Mouse (Mus musculus): ENCODE data around the gene Phykpl. TPM values are rescaled to one million over a fixed set of nuclear protein-coding genes. Genes with fewer than 3 reads are reported as not detected.

The Phykpl gene
- polyA plus RNA-seq, 1 experiment from 2014 or later, result 17.6 TPM

GRCm38 (mm10) chr11:51638497-51638896 is 53.9 kb downstream of the Phykpl start:
- DNase-seq (ENCODE audit: low spot score), result no peak
- H3K4me1 ChIP-seq, result peaks cover 33% of the 10 kb centered on the region
- H3K4me3 ChIP-seq, result no peak overlapping the region
- WGBS, result 61% methylated on average over 5 of the region's 5 CpGs
- peaks cover 23% of the 10 kb centered on the region for H3K36me3 ChIP-seq (replicated peaks)
- H3K27ac ChIP-seq (replicated peaks), result peak overlapping the region; percentile 78
- H3K27me3 ChIP-seq (replicated peaks; ENCODE audit: low read depth, poor library complexity, severe bottlenecking), result peaks cover 4% of the 10 kb centered on the region; the same call in 1 of the 2 replicates
- H3K9me3 ChIP-seq, result no peaks in the 10 kb centered on the region

DNA sequence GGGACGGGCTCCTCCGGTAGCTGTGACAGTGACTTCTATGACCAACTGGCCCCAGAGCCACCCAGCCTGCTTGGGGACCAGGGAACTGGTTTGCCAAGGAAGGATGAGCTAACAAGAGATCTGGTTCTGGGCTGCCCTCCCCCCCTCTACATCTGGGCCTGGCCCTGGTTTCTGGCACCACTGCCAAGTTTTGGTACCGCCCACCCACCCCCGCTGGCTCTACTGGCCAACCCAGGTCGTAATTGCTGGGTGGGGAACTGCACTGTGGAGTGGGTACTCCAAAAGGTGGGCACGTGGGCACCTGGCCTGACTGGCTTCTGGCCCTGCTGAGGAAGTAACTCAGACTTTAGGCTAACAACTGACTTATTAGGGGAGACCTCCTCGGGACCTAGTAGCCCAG is 56.2 kb downstream of the Phykpl start:
- Histone ChIP-seq H3K4me3 (no peak overlapping the region), H3K27me3 (replicated peaks; ENCODE audit: low read depth, poor library complexity, severe bottlenecking) (peaks cover 13% of the 10 kb centered on the region; the same call in 1 of the 2 replicates), H3K4me1 (peaks cover 38% of the 10 kb centered on the region), H3K9me3 (no peaks in the 10 kb centered on the region), H3K36me3 (replicated peaks) (peaks cover 43% of the 10 kb centered on the region), H3K27ac (replicated peaks) (peak overlapping the region; percentile 10; the same call in 1 of the 2 replicates)
- WGBS, result 90% methylated on average over 7 of the region's 7 CpGs
- no peak for DNase-seq (ENCODE audit: low spot score)

DNA sequence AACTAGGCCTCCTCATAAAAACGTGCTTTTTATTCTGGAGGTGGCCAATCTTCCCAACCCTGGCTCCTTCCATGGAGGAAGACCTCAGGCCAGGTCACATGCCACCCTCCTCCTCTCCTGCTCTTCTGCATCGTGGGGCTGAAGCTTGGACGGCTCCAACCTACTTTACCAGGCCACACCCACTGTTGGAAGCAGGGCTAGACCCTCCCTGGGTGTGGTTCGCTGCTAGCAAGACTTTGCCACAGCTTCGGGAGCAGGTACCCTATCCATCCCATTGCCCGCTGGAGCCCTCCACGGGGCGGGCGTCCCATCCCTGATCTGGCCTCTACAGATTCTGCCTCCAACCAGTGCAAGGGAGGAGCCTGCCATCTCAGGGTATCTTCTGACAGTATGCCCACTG is 58.6 kb downstream of the Phykpl start:
- H3K36me3 ChIP-seq (replicated peaks), result peaks cover 46% of the 10 kb centered on the region
- no peak overlapping the region for H3K4me3 ChIP-seq
- peaks cover 45% of the 10 kb centered on the region for H3K4me1 ChIP-seq
- H3K27ac ChIP-seq (replicated peaks), result 0 out of 2 replicates have a peak overlapping the region, but pooled peaks have one; percentile 2
- no peak for DNase-seq (ENCODE audit: low spot score)
- 80% methylated on average over 9 of the region's 9 CpGs for WGBS
- peaks cover 13% of the 10 kb centered on the region; the same call in 1 of the 2 replicates for H3K27me3 ChIP-seq (replicated peaks; ENCODE audit: low read depth, poor library complexity, severe bottlenecking)
- H3K9me3 ChIP-seq, result no peaks in the 10 kb centered on the region

DNA sequence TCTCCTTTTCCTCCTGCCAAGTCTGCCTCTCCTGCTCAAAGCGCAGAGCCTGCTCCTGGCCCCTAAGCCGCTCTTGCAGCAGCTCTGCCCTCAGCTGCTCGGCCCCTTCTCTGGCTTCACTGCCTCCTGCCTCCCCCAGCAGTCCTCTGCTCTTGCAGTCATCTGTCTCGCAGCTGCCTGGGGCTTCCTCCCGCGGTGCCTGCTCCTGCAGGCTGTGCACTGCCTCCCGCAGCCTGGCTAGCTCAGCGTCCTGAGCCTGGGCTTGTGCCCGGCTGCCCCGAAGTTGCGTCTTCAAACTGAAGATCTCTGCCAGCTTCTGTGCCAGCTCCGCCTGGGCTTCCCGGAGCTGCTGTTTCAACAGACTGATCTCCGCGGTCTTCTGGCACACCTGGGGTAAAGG is 59.2 kb downstream of the Phykpl start:
- H3K27me3 ChIP-seq (replicated peaks; ENCODE audit: low read depth, poor library complexity, severe bottlenecking), result peaks cover 13% of the 10 kb centered on the region; the same call in 1 of the 2 replicates
- H3K36me3 ChIP-seq (replicated peaks), result peaks cover 46% of the 10 kb centered on the region
- peaks cover 45% of the 10 kb centered on the region for H3K4me1 ChIP-seq
- no peak overlapping the region for H3K4me3 ChIP-seq
- DNase-seq (ENCODE audit: low spot score), result peak; percentile 28
- WGBS, result 48% methylated on average over 15 of the region's 15 CpGs
- no peaks in the 10 kb centered on the region for H3K9me3 ChIP-seq
- H3K27ac ChIP-seq (replicated peaks), result peak overlapping the region; percentile 2; the same call in 1 of the 2 replicates

- Histone ChIP-seq H3K4me3 (no peak overlapping the region), H3K27me3 (replicated peaks; ENCODE audit: low read depth, poor library complexity, severe bottlenecking) (peaks cover 17% of the 10 kb centered on the region), H3K4me1 (peaks cover 50% of the 10 kb centered on the region), H3K36me3 (replicated peaks) (peaks cover 46% of the 10 kb centered on the region), H3K27ac (replicated peaks) (no peak overlapping the region; the same call in 1 of the 2 replicates), H3K9me3 (no peaks in the 10 kb centered on the region)
- 78% methylated on average over 16 of the region's 16 CpGs for WGBS
- DNase-seq (ENCODE audit: low spot score), result no peak
Observed at GRCm38 (mm10) chr11:51644217-51644616, 59.7 kb downstream of the Phykpl start.

DNA sequence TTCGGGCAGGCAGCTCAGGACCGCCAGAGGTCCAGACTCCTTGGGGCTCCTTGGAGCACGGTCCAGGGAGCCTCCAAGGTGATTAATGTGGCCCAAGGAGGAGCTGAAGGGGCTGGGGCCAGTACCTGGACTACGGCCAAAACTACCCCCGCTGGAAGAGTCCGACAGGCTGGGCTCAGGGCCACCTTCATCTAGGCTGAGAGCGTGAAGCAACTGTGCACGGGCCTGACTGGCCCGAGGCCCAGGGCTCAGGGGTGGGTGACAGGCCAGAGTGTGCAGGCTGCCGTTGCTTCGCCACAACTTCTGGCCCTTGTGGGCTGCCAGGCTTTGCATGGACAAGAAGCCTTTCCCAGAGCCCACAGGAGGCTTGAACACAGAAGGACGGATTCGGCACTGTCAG is 60.7 kb downstream of the Phykpl start:
- no peak overlapping the region for H3K4me3 ChIP-seq
- 88% methylated on average over 13 of the region's 13 CpGs for WGBS
- H3K9me3 ChIP-seq, result no peaks in the 10 kb centered on the region
- peaks cover 46% of the 10 kb centered on the region for H3K36me3 ChIP-seq (replicated peaks)
- H3K27ac ChIP-seq (replicated peaks), result 0 out of 2 replicates have a peak overlapping the region, but pooled peaks have one; percentile 20
- no peak for DNase-seq (ENCODE audit: low spot score)
- H3K4me1 ChIP-seq, result peaks cover 61% of the 10 kb centered on the region
- peaks cover 27% of the 10 kb centered on the region for H3K27me3 ChIP-seq (replicated peaks; ENCODE audit: low read depth, poor library complexity, severe bottlenecking)

DNA sequence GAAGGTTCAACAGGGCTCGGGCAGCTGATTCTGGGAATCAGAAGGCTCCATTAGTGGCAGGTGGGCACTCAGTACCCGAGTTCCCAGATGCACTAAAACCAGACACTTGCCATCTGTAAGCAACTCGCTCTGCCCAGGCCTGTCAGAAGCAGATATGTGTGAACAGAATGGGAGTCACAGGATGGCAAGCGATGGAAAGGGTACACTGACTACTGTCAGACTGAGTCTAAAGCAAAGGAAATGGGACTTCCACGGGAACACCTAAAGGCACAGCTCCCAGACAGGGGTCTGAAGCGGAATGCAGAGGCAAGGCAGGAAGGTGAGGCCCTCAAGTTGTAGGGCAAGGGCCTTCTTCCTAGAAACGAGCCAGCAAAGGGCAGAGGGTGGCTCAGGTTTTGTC is 61.7 kb downstream of the Phykpl start:
- Histone ChIP-seq H3K27ac (replicated peaks) (peak overlapping the region; percentile 24; the same call in 1 of the 2 replicates), H3K36me3 (replicated peaks) (peaks cover 46% of the 10 kb centered on the region), H3K4me3 (no peak overlapping the region), H3K27me3 (replicated peaks; ENCODE audit: low read depth, poor library complexity, severe bottlenecking) (peaks cover 36% of the 10 kb centered on the region), H3K9me3 (no peaks in the 10 kb centered on the region), H3K4me1 (peaks cover 70% of the 10 kb centered on the region)
- 74% methylated on average over 7 of the region's 7 CpGs for WGBS
- no peak for DNase-seq (ENCODE audit: low spot score)

DNA sequence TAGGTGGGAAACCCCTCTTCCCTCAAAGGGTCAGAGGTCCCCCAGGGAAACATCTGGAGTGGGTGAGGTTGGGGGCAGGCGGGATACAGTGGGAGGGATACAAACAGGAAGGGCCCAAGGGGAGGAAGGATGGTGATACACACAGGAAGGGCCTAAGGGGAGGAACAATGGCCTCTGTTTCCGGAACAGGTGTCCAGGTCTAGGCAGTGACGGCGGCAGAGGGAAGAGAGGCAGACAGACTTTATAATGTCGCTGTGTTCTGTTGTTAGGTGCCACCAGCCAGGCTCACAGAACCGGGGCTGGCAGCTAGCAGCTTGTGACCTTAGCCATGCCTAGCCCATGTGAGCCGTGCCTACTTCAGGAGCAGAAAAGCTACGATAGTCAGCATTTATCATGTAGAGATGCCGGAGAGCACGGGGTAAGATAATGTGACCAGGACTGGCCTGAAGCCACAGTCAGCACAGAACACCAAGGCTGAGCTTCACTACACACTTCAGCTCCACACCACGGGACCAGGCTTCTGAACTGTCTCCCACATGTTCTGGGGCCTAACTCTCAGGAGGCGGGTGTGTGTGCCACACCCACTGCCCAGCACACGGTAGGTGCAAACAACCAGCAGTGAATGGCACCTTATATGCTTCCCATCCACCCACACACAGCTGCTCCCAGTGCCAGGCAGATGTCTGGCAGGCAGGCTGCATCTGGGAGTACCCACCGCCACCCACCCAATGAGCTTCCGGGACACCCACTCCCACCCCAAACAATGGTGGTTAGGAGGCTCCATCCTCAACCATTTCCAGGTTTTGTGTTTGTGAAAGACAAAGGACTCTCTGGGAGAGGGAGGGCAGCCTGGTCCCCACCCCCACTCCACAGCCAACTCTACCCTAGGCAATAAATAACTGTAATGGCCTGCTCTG is 62.5 kb downstream of the Phykpl start:
- Histone ChIP-seq H3K4me1 (peaks cover 70% of the 10 kb centered on the region), H3K27ac (replicated peaks) (peak overlapping the region; percentile 75), H3K27me3 (replicated peaks; ENCODE audit: low read depth, poor library complexity, severe bottlenecking) (peaks cover 44% of the 10 kb centered on the region), H3K36me3 (replicated peaks) (peaks cover 40% of the 10 kb centered on the region), H3K9me3 (no peaks in the 10 kb centered on the region), H3K4me3 (peak overlapping the region; percentile 18; the same call in 1 of the 2 replicates)
- WGBS, result 74% methylated on average over 15 of the region's 15 CpGs
- peak; percentile 36 for DNase-seq (ENCODE audit: low spot score)

DNA sequence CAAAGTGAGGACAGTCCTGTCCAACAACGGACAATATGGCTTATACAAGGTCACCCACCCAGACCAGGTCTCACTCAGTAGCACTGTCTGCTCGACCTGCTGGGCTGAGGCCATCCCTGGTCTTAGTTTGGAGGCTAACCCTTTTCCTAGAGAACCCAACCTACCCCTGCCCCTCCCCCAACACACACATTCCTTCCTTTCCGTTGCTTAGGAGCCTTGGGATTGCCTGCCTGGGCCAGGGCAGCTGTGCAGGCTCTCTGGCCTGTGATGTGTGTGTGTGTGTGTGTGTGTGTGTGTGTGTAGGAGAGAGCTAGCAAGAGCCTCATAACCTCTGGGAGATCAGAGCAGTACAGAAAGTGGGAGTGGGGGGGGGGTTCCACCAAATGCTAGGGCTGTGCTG is 64.0 kb downstream of the Phykpl start:
- peak; percentile 74 for DNase-seq (ENCODE audit: low spot score)
- 18% methylated on average over 3 of the region's 3 CpGs for WGBS
- Histone ChIP-seq H3K27ac (replicated peaks) (peak overlapping the region; percentile 84), H3K36me3 (replicated peaks) (peaks cover 25% of the 10 kb centered on the region), H3K4me3 (peak overlapping the region; percentile 76), H3K4me1 (peaks cover 67% of the 10 kb centered on the region), H3K9me3 (no peaks in the 10 kb centered on the region), H3K27me3 (replicated peaks; ENCODE audit: low read depth, poor library complexity, severe bottlenecking) (peaks cover 48% of the 10 kb centered on the region)

GRCm38 (mm10) chr11:51649111-51649888 is 64.7 kb downstream of the Phykpl start:
- H3K27ac ChIP-seq (replicated peaks), result peak overlapping the region; percentile 84
- H3K36me3 ChIP-seq (replicated peaks), result peaks cover 17% of the 10 kb centered on the region
- DNase-seq (ENCODE audit: low spot score), result peak; percentile 21
- WGBS, result 27% methylated on average over 11 of the region's 11 CpGs
- H3K4me3 ChIP-seq, result peak overlapping the region; percentile 76
- H3K9me3 ChIP-seq, result no peaks in the 10 kb centered on the region
- H3K27me3 ChIP-seq (replicated peaks; ENCODE audit: low read depth, poor library complexity, severe bottlenecking), result peaks cover 45% of the 10 kb centered on the region
- peaks cover 59% of the 10 kb centered on the region for H3K4me1 ChIP-seq

DNA sequence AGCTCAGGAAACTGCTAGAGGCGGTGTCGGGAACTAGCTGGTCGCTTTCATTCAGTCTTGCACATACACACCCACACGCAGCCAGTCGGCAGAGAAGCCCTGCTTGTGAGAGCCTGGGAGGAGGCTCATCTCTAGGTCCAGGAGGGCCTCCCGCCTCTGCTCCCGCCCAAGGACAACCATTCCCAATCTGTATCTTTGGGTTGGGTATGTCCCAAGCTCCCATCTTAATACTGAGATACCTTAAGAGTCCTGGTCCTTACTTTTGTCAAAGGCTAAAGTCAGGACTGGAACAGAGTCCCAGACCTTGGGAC is 65.3 kb downstream of the Phykpl start:
- H3K4me3 ChIP-seq, result peak overlapping the region; percentile 76
- peaks cover 40% of the 10 kb centered on the region for H3K27me3 ChIP-seq (replicated peaks; ENCODE audit: low read depth, poor library complexity, severe bottlenecking)
- 3% methylated on average over 7 of the region's 7 CpGs for WGBS
- DNase-seq (ENCODE audit: low spot score), result peak; percentile 36
- H3K27ac ChIP-seq (replicated peaks), result peak overlapping the region; percentile 84
- H3K4me1 ChIP-seq, result peaks cover 59% of the 10 kb centered on the region
- H3K36me3 ChIP-seq (replicated peaks), result peaks cover 12% of the 10 kb centered on the region
- H3K9me3 ChIP-seq, result no peaks in the 10 kb centered on the region

GRCm38 (mm10) chr11:51650261-51650660 is 65.7 kb downstream of the Phykpl start:
- H3K27me3 ChIP-seq (replicated peaks; ENCODE audit: low read depth, poor library complexity, severe bottlenecking), result peaks cover 40% of the 10 kb centered on the region
- H3K36me3 ChIP-seq (replicated peaks), result peaks cover 8% of the 10 kb centered on the region
- H3K4me1 ChIP-seq, result peaks cover 58% of the 10 kb centered on the region
- peak overlapping the region; percentile 76 for H3K4me3 ChIP-seq
- no peaks in the 10 kb centered on the region for H3K9me3 ChIP-seq
- H3K27ac ChIP-seq (replicated peaks), result peak overlapping the region; percentile 84
- no peak for DNase-seq (ENCODE audit: low spot score)
- WGBS, result under 1% methylated on average over 30 of the region's 30 CpGs

All from embryonic facial prominence, embryonic 10.5 days (tissue).